Mouse (Mus musculus) B cell, adult (primary cell): ENCODE measurements around the gene H3f3b. TPM values are rescaled to one million over a fixed set of nuclear protein-coding genes. Genes with fewer than 3 reads are reported as not detected.

ENCODE experiments used
- total RNA-seq: library from RNA; stranded (reverse); gene quantifications from 4 replicates; pipeline ENCODE4 v1.2.4, GENCODE M21; 2023; ENCODE audit not compliant: inconsistent age

Gene H3f3b
- total RNA-seq, result 3,106 to 3,747 TPM (median 3,372 TPM) in 4 replicates

DNA sequence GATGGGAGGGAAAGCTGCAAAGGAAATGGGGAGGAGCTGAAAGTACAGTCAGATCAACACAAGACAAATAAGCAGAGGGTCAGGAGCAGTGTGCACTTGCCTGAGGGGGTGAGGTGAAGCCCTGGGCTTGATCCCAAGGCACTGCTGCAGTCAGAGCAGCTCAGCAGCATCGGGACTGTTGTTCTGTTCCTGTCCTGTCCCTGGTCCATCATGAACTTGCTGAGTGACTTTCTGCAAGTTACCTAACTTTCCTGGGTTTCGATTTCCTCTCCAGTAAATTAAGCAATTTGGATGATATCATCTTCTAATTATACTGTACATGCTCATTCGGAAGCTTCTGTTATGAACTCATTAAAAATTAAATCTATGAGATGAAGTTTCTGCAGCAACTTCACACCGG lies at the start of gene H3f3b:
TSS of gene H3f3b (minus strand) at position 207 of the 400 bp plus-strand sequence.

DNA sequence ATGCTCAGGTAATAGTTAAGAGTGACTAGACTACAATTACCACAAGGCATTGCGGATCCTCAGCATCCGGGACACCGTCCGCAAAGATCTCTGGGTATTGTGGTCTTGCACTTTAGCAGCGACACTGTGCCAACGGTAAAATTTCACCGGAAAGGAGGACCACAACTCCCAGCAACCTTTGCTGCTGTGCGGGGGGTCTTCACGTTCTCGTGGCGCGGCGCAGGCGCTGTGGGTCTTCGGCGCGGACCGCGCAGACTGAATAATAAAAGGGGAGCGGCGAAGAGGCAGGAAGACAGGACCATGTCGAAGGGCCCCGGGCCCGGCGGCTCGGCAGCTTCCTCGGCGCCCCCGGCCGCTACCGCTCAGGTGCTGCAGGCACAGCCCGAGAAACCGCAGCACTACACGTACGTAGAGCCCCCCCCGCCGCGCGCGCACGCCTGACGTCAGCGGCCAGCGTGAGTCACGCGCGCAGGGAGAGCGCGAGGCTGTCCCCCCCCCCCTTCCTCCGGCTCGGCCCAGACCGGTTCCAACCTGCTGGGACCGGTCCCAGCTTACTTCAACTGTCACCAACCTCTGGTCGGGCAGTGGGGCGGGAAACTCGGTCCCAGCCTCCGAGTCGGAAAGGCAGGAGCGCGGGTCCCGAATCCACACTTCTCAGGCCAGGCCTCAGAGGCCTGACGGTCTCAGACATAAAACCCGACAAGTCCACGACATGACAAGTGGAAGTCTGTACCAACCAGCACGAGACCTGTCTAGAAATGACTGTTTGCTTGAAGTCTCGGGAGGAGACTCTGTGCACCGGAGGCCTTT lies 2.5 kb upstream of the H3f3b start, which contains the start of gene Unk:
TSS of gene Unk (plus strand) at position 235 of the 810 bp plus-strand sequence.

DNA sequence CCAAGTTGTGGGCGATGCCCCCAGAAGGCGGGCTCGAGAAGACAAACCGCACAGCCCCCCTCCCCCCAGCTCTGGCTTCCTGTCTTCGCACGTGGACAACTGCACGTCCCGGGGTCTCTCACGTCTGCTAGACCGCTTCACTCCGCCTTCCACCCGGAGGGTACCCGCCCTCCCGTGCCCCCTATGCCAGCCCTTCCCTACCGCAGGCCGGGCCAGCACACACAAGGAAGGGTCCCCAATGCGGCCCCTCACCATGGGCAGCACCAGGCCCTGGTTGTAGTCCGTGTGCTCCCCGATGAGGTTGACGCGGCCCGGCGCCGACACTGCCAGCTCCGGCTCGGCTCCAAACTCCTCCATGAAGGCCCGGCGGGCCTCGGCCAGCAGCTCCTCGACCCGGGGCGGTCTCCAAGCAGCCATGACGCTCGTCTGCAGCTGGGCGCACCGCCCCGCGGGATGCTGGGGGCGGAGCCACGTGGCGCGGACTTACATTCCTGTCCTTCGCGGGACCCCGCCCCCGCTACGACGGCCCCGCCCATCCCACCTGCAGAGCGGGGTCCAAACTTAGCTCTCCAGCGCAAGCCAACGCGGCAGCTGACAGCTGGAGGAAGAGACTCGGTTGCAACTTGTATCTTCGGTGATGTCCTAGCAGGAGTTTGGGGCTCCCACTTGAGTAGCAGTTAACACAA lies 15.4 kb downstream of the H3f3b start, which contains the start of gene Galk1:
TSS of gene Galk1 (minus strand) at position 458 of the 686 bp plus-strand sequence.

DNA sequence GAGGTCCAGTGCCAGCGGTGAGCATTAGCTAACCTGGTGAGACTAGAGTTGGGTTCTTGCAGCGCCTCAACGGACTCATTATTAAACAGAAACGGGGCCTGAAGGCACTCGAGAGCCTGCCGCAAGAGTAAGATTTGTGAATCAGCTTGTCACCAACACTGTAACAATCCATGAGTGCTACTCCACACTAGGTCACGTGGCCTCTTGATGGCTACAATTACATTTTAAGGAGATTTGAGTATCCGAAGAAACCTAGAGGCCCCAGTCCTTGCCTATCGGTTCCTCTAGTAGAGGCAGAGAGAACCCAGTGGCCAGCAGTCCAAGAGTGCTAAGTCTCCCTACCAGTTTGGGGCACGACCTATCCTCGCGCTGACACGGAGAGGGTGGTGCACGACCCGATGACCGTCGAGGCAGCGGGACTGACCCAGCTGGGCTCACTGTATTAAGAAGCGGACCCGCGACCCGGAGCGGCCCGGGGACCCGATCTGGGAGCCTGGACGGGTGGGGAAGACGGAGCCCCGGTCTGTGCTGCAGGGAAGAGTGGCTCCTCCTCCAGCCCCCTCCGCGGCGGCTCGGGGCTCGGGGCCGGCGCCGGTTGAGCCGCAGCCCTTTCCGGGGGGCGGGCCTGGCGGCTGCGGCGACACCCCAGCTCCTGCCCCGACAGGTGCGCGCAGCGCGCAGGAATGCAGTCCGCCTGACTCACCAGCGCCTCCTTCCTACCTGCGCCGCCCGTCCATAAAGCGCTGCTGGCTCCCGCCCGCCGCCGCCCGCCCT lies 53.3 kb downstream of the H3f3b start, which contains the start of gene Itgb4:
TSS of gene Itgb4 (plus strand) at position 401 of the 774 bp plus-strand sequence.

Other genes starting within 250 kb of the H3f3b start
- gene Caskin2, start 214.3 kb downstream of the H3f3b start, total RNA-seq, result 3.4 to 5.3 TPM (median 3.9 TPM) in 4 replicates
- gene Tsen54, start 213.2 kb downstream of the H3f3b start, total RNA-seq, result 24.2 to 40.5 TPM (median 36.9 TPM) in 4 replicates
- gene Llgl2, start 203.9 kb downstream of the H3f3b start, total RNA-seq, result 22.7 to 31.1 TPM (median 26.4 TPM) in 4 replicates
- 0.42 to 0.63 TPM (median 0.51 TPM) in 3 of 4 replicates, not detected in the other for gene Myo15b, start 169.6 kb downstream of the H3f3b start, total RNA-seq
- gene Smim5, start 128.0 kb downstream of the H3f3b start, total RNA-seq, result not detected in 4 replicates
- gene Smim6, start 115.9 kb downstream of the H3f3b start, total RNA-seq, result not detected in 4 replicates
- 40.8 to 57.3 TPM (median 51.2 TPM) in 4 replicates for gene Sap30bp, start 94.7 kb downstream of the H3f3b start, total RNA-seq
- 62.1 to 67.9 TPM (median 67.1 TPM) in 4 replicates for gene Recql5, start 94.5 kb downstream of the H3f3b start, total RNA-seq
- 0.19 to 1.2 TPM (median 0.44 TPM) in 4 replicates for gene Itgb4, start 53.3 kb downstream of the H3f3b start, total RNA-seq
- gene Galk1, start 15.2 kb downstream of the H3f3b start, total RNA-seq, result 16.3 to 20.2 TPM (median 18.7 TPM) in 4 replicates
- gene Unk, start 2.4 kb upstream of the H3f3b start, total RNA-seq, result 71.4 to 82.5 TPM (median 80.3 TPM) in 4 replicates
- gene Unc13d, start 50.0 kb upstream of the H3f3b start, total RNA-seq, result 58.7 to 68.2 TPM (median 59.6 TPM) in 4 replicates
- 249 to 307 TPM (median 282 TPM) in 4 replicates for gene Wbp2, start 59.0 kb upstream of the H3f3b start, total RNA-seq
- 0.54 to 1.4 TPM (median 0.57 TPM) in 3 of 4 replicates, not detected in the other for gene Trim47, start 99.2 kb upstream of the H3f3b start, total RNA-seq
- 35.0 to 42.1 TPM (median 37.0 TPM) in 4 replicates for gene Trim65, start 103.2 kb upstream of the H3f3b start, total RNA-seq
- gene Mrpl38, start 110.9 kb upstream of the H3f3b start, total RNA-seq, result 53.7 to 79.8 TPM (median 64.1 TPM) in 4 replicates
- 37.5 to 41.8 TPM (median 39.2 TPM) in 4 replicates for gene Fbf1, start 140.2 kb upstream of the H3f3b start, total RNA-seq
- gene Ten1, start 170.9 kb upstream of the H3f3b start, total RNA-seq, result 43.7 to 50.4 TPM (median 47.7 TPM) in 4 replicates
- 22.1 to 31.2 TPM (median 24.6 TPM) in 4 replicates for gene Acox1, start 171.1 kb upstream of the H3f3b start, total RNA-seq
- 0.09 to 0.26 TPM (median 0.14 TPM) in 4 replicates for gene Evpl, start 210.1 kb upstream of the H3f3b start, total RNA-seq
- 54.6 to 63.6 TPM (median 60.0 TPM) in 4 replicates for gene Srp68, start 246.3 kb upstream of the H3f3b start, total RNA-seq